Mouse (Mus musculus) MEL (cell line): ENCODE measurements around the gene Fkbp6.

Experiments
- EP300 ChIP-seq, 2 experiments: IDR thresholded peaks; 2 replicates each; pipeline ENCODE4 v1.6.1; 2011; ENCODE audit warnings: improper control_type of control experiment in 2 of 2, low read length in 2 of 2, low read depth in 1 of 2, mild to moderate bottlenecking in 1 of 2
- MEF2A ChIP-seq: IDR thresholded peaks from 2 replicates; pipeline ENCODE4 v1.6.1; 2014; ENCODE audit warnings: low read depth, mild to moderate bottlenecking, inconsistent platforms, low read length, improper control_type of control experiment; ENCODE audit not compliant: poor library complexity, insufficient replicate concordance, severe bottlenecking; ENCODE audit errors: extremely low read depth
- POLR2A ChIP-seq, 2 experiments: IDR thresholded peaks; 2 replicates each; pipeline ENCODE4 v1.6.1; 2011 to 2012; ENCODE audit warnings: low read length in 2 of 2, mild to moderate bottlenecking in 2 of 2, control low read depth in 1 of 2, improper control_type of control experiment in 1 of 2, low read depth in 1 of 2, moderate library complexity in 1 of 2; ENCODE audit not compliant: control insufficient read depth in 1 of 2, insufficient read depth in 1 of 2, poor library complexity in 1 of 2
- ZNF384 ChIP-seq: IDR thresholded peaks from 2 replicates; pipeline ENCODE4 v1.6.1; 2012; ENCODE audit warnings: low read depth, mild to moderate bottlenecking, inconsistent platforms, low read length, improper control_type of control experiment

GRCm38 (mm10) chr5:135371195-135371594 is 21.4 kb upstream of the Fkbp6 start:
- no peak for TF ChIP-seq EP300 (IDR thresholded peaks at IDR 0.05; ENCODE audit: low read depth in 1 of 2, low read length in 2 of 2)
- TF ChIP-seq ZNF384, result no peak
- TF ChIP-seq MEF2A, result no peak
- TF ChIP-seq POLR2A (IDR thresholded peaks at IDR 0.05; ENCODE audit: control insufficient read depth in 1 of 2, insufficient read depth in 1 of 2, low read depth in 1 of 2, low read length in 2 of 2, poor library complexity in 1 of 2), result no peak
